Mouse (Mus musculus) CD4-positive, CD25-positive, alpha-beta regulatory T cell (primary cell): ENCODE measurements around the gene Lctl. TPM values are rescaled to one million over a fixed set of nuclear protein-coding genes. Genes with fewer than 3 reads are reported as not detected.

ENCODE experiments used
- polyA plus RNA-seq: library from polyadenylated mRNA; unstranded; fragments of 100-300 nt; shearing (Covaris generic); gene quantifications from one replicate; pipeline ENCODE4 v1.2.1, GENCODE M21; 2017

The Lctl gene
- polyA plus RNA-seq = not detected

GRCm38 (mm10) chr9:64116876-64117275 lies at the start of gene Lctl:
Lctl (plus strand) TSS chr9:64117147.

DNA sequence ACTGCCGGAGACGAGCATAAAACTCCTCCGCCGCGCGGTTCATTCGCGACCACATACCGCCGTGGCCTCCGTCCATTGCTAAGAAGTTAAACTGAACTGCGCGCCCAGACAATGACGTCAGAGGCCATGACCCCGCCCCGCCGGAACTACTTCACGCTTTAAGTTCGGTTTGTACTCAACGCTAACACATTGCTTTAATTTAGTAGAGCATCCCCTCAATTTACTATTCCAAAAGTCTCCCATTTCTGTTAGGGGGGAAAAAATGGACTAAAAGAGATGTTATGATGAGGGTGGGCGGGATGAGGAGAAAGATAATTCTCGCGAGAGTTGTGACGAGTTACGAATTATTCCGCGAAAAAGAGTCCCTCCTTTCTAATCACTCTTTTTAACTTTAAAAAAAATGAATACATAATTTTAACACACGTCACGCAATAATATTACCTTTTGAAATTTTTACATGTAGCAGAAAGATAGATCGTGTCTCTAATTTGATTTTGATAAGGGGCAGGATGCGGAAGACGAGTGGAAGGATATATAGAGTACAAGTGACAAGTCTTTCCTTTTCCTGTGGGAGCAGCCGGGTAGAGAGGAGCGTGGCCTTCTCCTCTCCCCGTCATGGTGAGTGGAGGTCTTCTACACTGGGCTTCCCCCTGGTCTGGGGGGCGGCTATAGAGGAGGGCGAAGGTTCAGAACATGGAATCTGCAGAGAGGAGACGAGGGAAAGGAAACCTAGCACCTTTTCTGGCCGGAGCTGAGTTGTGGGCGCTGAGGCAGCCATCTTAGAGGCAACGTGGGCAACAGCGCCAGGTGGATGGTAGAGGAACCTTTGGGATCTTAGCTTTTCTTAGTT lies 56.1 kb downstream of the Lctl start, which contains the start of the genes Zwilch and Rpl4:
Zwilch (minus strand) TSS at position 289 of the 850 bp plus-strand sequence.
Rpl4 (plus strand) TSS at position 560 of the 850 bp plus-strand sequence.

DNA sequence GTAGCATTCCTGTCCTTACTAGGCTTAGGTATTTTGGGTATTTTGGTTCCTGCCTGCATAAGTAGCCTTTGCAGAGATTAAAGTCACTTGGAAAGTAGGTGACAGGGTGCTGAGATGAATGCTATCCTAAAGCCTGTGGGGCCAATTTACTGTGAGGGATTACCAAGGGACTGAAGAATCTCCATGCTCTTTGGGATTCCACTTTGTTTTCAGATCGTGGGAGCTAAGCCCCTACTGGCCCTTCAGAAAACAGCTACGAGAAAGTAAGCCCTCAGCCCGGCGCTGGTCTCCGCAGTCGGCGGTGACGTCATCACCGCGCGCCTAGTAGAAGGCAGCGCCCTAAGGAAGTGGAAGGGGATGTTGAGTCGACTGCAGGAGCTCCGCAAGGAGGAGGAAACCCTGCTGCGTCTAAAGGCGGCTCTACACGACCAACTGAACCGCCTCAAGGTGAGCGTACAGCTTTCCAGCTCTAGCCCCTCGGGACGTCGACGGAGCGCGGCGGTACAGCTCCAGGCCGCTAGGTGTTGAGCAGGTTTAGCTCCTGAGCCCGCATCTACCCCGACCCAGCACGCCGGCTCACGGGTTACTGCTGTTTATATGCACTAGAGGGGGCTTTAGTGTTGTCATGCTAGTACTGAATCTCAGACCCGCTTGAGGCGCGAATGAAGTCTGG lies 62.2 kb downstream of the Lctl start, which contains the start of gene Snapc5:
Snapc5 (plus strand) TSS at position 301 of the 673 bp plus-strand sequence.

Other genes with a start within 250 kb of the Lctl start
- 0.12 TPM for gene Smad6, start 95.1 kb upstream of the Lctl start, polyA plus RNA-seq
- gene Zwilch, start 56.0 kb downstream of the Lctl start, polyA plus RNA-seq = 3.3 TPM
- gene Rpl4, start 56.2 kb downstream of the Lctl start, polyA plus RNA-seq = 1,555 TPM
- gene Snapc5, start 62.1 kb downstream of the Lctl start, polyA plus RNA-seq = 56.8 TPM
- 11.5 TPM for gene Uchl4, start 118.1 kb downstream of the Lctl start, polyA plus RNA-seq
- 96.7 TPM for gene Map2k1, start 136.5 kb downstream of the Lctl start, polyA plus RNA-seq
- 53.0 TPM for gene Tipin, start 164.4 kb downstream of the Lctl start, polyA plus RNA-seq
- gene Dis3l, start 224.1 kb downstream of the Lctl start, polyA plus RNA-seq = 21.1 TPM